In the genomic region with DNA sequence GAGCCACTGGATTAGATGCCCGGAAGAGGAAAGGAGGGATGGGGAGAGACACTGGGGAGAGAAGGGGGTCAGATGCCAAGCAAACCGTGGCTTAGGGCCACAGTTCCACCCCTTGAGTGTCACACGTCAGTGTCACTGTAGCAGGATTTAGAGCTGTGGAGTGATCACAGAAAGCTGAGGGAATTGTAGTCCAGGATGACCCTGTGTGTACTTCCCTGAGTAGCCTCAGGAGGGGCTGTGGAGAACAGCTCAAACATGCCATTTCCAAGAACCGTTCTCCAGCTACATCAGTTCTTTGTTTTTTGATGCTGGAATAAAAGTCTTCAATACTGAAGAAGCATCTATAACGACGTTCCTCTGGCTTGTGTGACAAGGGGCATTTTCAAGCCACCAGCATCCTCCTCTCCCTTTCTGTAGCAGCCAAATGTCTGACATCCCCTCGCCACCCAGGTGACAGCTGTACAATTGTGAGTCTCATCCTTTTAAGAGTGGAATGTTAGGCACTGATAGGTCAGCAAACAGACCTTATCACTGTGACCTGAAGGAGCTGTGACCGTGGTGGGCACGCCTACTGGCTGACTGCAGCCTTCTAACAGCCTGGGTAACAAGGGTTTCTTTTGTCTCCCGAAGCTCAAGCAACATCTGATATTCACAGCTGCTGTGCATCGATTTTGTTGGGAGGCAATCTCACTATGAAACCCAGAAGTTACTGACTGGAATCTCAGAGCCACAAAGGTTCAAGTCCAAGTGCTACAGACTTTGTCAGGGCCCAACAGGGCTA, we compare ENCODE assay signal across 18 mouse cellular contexts. TPM values are rescaled to one million over a fixed set of nuclear protein-coding genes. Genes with fewer than 3 reads are reported as not detected.
A peak's percentile ranks its signal among the peaks of the same experiment; 100 is the strongest.
DNase-seq lines count a peak whose midpoint lies in the region; ATAC-seq and TF ChIP-seq lines count a peak whose summit lies in the region.
"Had no signal": no experiment of that assay in that cellular context is flagged by ENCODE, and none has a peak within 500 bp of the region (broad histone marks: within the 10 kb centered on the region; RNA-seq: fewer than 3 reads in every experiment).

No protein-coding gene starts in this region.

- peak; percentile 7 for TF ChIP-seq CTCF in left cerebral cortex, adult 2 months (IDR thresholded peaks at IDR 0.05)
- TF ChIP-seq CTCF in brain, embryonic 14.5 days (IDR thresholded peaks at IDR 0.05; ENCODE audit: borderline replicate concordance, extremely low read depth, insufficient read depth, insufficient read length), result peak; percentile 27; the same call in 1 of the 2 replicates

- intact Hi-C loops in left cerebral cortex, adult 2 months (cut with DNase I), result loop anchor here (5.0 kb wide), 1 partner anchor 364 kb away; the partner anchor contains the start of gene Ankrd50

- H3K4me2 ChIP-seq in hindbrain, embryonic 16.5 days (ENCODE audit: low read length), result no peak overlapping the region
- H3K4me2 ChIP-seq: liver, embryonic 15.5 days had no signal

- no peaks in the 10 kb centered on the region for H3K36me3 ChIP-seq in hindbrain, embryonic 16.5 days (ENCODE audit: control insufficient read depth, insufficient read depth, low read length)
- H3K36me3 ChIP-seq: liver, embryonic 15.5 days had no signal

- 0 out of 2 replicates have a peak, but pooled peaks have one; percentile 24 for ATAC-seq in hindbrain, embryonic 16.5 days
- ATAC-seq: forebrain, embryonic 14.5 days had no signal

- WGBS in hindbrain, embryonic 16.5 days, result 45% methylated on average over 11 of the region's 11 CpGs

- TF ChIP-seq POLR2A in brain, embryonic 14.5 days (IDR thresholded peaks at IDR 0.05; ENCODE audit: borderline replicate concordance, extremely low read depth, insufficient read depth, insufficient read length, poor library complexity, severe bottlenecking), result no peak

- H3K27me3 ChIP-seq in hindbrain, embryonic 16.5 days (replicated peaks; ENCODE audit: control insufficient read depth, insufficient read depth, low read length), result no peaks in the 10 kb centered on the region
- H3K27me3 ChIP-seq: liver, embryonic 15.5 days had no signal

- H3K4me1 ChIP-seq in hindbrain, embryonic 16.5 days (ENCODE audit: control insufficient read depth, insufficient read depth, low read depth, low read length), result no peaks in the 10 kb centered on the region
- H3K4me1 ChIP-seq: liver, embryonic 15.5 days had no signal

- H3K27ac ChIP-seq in left cerebral cortex, adult 2 months, result no peak overlapping the region
- H3K27ac ChIP-seq in hindbrain, embryonic 16.5 days (ENCODE audit: low read depth, low read length), result no peak overlapping the region
- H3K27ac ChIP-seq: liver, embryonic 15.5 days had no signal

- H3K4me3 ChIP-seq in left cerebral cortex, adult 2 months, result no peak overlapping the region
- no peak overlapping the region for H3K4me3 ChIP-seq in hindbrain, embryonic 16.5 days (ENCODE audit: low read length)
- H3K4me3 ChIP-seq: liver, embryonic 15.5 days had no signal

- H3K9ac ChIP-seq in hindbrain, embryonic 16.5 days (ENCODE audit: low read depth, low read length), result no peak overlapping the region
- H3K9ac ChIP-seq: liver, embryonic 15.5 days had no signal

- H3K9me3 ChIP-seq in hindbrain, embryonic 16.5 days (ENCODE audit: control insufficient read depth, low read length), result no peaks in the 10 kb centered on the region
- H3K9me3 ChIP-seq: liver, embryonic 15.5 days had no signal

- DNase-seq in embryo, embryonic 10 days (ENCODE audit: low spot score), result peak; percentile 63
- DNase-seq in embryo, embryonic 9.5 days (ENCODE audit: extremely low spot score), result no peak
- no peak for DNase-seq in left cerebral cortex, adult 2 months (ENCODE audit: extremely low spot score in 1 of 2, low spot score in 2 of 2)
- no peak for DNase-seq in left cerebral cortex, adult 18-20 months (ENCODE audit: low spot score in 2 of 2)
- peak; percentile 26 for DNase-seq in brain, embryonic 14.5 days (ENCODE audit: low read depth)
- DNase-seq in cerebellum, postnatal 36 days, result no peak
- DNase-seq in cerebellum, postnatal 25 days, result no peak
- DNase-seq: adrenal gland, postnatal 25 days; gastrocnemius, postnatal 36 days; kidney, adult 8-10 months; layer of hippocampus, adult 9-11 months; left cerebral cortex, postnatal 4 days; right cerebral cortex, postnatal 14 days; thymus, adult 2 months had no signal

RNA-seq across cellular contexts. Expression of gene Fat4, which starts 39.9 kb away (rescaled TPM):
- 10 to 100 TPM; 13.0 to 13.2 TPM for total RNA-seq in left cerebral cortex, adult 2 months (2021)
- total RNA-seq in left cerebral cortex, adult 18-20 months (2021), result 10 to 100 TPM in 1 of 2 experiments, 1 to 10 TPM in 1; 9.8 to 10.2 TPM
- polyA plus RNA-seq in brain, embryonic 14.5 days (2012; rRNA removed), result 13.9 and 20.9 TPM in 2 replicates
- polyA plus RNA-seq in hindbrain, embryonic 16.5 days (2015; fragmentation: Nextera tagmentation; extraction: Ambion mirVana), result 6.8 and 7.2 TPM in 2 replicates
- total RNA-seq: neutrophil, adult 5-6 weeks had no signal

Comparison
In these comparisons a context has a peak if more than half of its experiments do, and no peak if none do; other contexts are left out.
1. DNase-seq: peak in embryo, embryonic 10 days (single experiment) and brain, embryonic 14.5 days (single experiment); none in embryo, embryonic 9.5 days (single experiment), left cerebral cortex, adult 2 months (0 of 2), left cerebral cortex, adult 18-20 months (0 of 2), cerebellum, postnatal 36 days (0 of 2) and cerebellum, postnatal 25 days (0 of 2).